Mouse (Mus musculus) retina, postnatal 7 days (tissue): ENCODE results near the gene Fbln2.
A peak's percentile ranks its signal among the peaks of the same experiment; 100 is the strongest.

Experiments used
- DNase-seq: peaks from one replicate; pipeline ENCODE4 v3.0.0-alpha.2; 2012; ENCODE audit warnings: low read depth, low spot score

The Fbln2 gene

GRCm38 (mm10) chr6:91231000-91231399, 18.7 kb downstream of the Fbln2 start:
- no peak for DNase-seq

- no peak for DNase-seq
Observed at GRCm38 (mm10) chr6:91231523-91231922, 19.3 kb downstream of the Fbln2 start.

- DNase-seq = no peak
Observed at GRCm38 (mm10) chr6:91233011-91233410, 20.8 kb downstream of the Fbln2 start.

- DNase-seq = no peak
Observed at GRCm38 (mm10) chr6:91233424-91234015, 21.3 kb downstream of the Fbln2 start.

DNA sequence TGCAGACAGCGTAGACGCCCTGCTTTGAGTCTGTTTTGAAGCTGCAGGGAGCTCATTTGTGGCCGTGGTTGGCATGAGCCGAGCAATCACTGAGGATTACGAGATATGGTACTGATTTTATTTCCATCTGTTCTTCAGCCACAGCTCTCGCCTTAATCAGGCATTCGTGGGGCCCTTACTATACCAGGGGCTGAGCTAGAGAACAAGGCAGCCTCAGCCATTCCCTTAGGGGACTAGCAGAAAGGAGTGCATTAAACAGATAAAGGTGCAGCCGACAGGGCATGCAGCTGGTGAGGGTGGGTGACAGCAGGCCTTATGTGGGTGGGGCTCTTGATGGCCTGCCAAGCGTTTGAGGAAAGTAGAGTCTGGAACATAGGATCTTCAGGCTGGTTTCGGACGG, 23.8 kb downstream of the Fbln2 start:
- DNase-seq = no peak

DNA sequence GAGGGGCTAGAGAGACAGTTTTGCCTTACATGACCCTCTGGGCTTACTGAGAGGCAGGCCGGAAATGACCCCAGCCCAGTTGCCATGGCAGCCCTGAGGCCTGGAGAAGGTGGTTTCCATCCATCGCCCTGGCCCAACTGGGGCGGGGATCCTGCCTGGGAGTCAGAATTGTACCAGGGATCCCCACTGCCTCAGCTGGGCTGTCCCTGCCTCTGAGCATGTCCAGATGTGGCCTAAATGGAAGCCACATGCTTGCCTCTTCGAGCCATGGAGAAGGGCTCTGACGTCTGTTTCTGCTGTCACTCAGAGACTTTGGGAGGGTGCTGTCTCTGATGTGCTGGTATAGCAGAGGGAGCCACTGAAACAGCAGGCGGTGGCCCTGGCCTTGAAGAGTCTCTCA, 24.2 kb downstream of the Fbln2 start:
- no peak for DNase-seq

DNA sequence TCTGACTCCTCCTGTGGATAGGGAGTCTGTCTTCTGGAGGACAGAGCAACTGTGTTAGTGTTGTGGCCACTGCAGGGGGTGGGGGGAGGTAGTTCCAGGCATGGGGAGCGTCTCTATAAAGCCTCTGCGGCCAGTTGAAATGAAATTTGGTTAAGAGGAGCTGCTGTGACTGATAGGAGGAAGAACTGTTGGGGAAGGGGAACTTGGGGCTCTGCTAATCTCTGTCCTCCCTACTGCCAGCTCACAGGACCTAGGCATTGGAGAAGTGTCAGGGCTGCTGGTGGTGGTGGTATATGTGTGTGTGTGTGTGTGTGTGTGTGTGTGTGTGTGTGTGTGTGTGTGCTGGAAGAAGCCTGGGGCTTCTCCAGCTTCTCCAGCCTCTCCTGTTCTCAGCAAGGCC, 25.0 kb downstream of the Fbln2 start:
- no peak for DNase-seq

- no peak for DNase-seq
Observed at GRCm38 (mm10) chr6:91240537-91240936, 28.3 kb downstream of the Fbln2 start.

DNA sequence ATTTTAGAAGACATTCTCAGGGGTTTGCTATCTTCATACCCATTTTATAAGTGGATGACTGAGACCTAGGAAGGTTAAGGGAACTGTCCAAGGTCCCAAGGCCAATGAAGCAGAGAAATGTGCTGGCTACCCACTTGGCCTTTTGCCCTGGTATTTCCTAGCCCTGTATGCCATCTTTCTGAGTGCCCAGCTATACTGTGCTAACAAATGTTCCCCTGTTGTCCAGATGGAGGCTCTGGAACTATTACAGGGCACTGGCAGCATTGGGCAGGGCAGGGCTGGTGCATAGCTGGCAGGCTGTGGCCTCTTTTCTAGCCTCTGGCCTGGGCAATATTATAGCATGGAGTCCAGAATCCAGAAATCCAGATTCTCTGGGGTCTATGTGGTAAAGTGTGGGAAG, 28.7 kb downstream of the Fbln2 start:
- DNase-seq = no peak

DNA sequence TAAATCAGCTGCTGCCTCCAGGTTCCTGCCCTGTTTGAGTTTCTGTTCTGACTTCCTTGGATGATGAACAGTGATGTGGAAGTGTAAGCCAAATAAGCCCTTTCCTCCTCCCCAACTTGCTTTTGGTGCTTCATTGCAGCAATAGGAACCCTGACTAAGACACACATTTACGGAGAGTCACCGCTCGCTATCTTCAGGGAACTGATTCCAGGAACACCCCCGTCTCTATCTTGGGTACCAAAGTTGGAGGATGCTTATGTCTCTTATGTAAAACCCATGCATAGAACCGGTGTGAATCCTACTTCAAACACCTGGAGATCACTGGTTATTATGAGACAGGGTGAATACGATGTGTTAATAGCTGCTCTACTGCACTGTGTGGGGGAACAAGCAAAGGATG, 31.1 kb downstream of the Fbln2 start:
- no peak for DNase-seq

DNA sequence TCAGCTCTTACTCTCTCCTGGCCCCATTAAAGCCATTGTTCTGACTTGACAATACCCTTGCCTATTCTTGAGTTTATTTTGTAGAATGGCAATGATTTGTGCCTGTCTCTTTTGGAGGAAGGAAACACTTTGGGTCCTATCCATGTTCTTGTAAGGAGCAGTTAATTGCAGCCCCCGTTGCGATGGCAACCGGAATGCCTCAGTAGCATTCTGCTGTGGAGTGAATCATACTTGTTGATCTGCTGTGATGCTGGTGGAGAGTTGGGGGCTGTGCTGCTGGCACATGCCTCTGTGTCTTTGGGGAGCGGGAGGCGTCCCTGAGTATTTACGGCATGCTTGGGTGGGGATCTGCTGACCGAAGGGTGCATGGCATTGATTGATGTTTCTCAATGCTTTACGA, 32.1 kb downstream of the Fbln2 start:
- no peak for DNase-seq

GRCm38 (mm10) chr6:91245331-91245730, 33.1 kb downstream of the Fbln2 start:
- DNase-seq = no peak

DNA sequence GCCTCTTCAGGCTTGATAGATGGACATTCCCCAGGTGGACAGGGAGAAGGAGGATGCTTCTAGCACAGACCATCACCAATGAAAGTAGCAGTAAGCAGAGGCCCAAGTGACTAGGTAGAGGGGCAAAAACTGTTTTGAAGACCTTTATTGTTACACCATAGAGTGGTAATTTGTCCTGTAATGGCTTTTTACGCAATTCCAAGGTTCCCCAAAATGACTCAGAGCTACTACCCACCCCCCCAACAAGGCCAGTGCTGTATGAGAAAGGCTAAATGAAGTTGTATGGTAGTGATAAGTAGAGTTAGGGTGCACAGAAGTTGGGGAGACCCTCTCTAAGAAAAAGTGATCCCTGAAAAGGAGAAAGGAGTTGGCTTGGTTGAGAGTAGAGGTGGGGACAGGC, 35.1 kb downstream of the Fbln2 start:
- no peak for DNase-seq

DNA sequence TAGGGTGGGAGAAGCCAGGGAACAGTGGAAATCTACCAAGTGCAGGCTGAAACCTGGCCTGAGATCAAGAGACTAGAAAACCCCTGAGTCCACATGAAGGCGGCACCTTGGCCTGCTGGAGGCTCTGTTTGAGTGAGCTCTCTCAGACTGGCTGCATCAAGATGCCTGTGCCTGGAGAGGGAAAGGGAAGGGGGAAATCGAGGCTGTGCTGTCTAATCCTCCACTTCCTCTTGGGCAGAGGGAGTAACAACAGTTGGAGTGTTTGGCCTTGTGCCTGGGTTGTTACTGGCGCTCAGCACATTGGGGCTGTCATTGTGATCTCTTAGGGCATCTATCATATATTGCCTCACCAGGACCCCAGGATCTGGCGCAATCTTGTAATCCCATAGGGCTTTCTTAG, 36.4 kb downstream of the Fbln2 start:
- no peak for DNase-seq

- no peak for DNase-seq
Observed at GRCm38 (mm10) chr6:91249797-91250196, 37.5 kb downstream of the Fbln2 start.

GRCm38 (mm10) chr6:91259440-91260120, 47.3 kb downstream of the Fbln2 start:
- no peak for DNase-seq

DNA sequence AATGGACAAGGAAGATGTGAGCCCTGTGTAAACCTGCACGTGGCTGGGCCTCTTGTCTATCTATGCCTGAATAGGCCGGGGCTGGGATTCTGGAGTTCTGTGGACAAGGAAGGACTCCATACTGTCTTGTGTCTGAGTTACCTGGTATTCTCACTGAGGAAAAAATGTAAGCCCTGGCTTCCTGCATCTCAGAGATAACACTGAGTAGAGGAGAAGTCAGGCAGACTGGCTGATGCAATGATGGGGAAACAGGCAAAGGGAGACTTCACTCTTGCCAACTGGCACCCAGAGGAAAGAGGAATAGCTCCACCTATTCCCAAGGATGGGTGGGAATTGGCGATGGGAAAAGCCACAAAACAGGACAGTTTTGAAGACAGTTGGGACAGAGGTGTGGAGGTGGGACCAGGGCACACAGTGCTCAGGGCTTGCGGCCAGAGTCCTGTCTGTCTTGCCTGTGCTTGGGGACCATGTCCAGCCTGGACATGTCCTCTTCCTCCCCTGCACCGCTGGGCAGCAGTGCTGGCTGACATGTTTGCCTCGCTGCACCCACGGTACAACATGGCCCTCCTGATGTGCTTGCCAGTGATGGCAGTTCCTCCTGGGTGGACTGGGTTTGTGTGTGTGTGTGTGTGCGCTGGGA, 48.2 kb downstream of the Fbln2 start:
- no peak for DNase-seq

- no peak for DNase-seq
Observed at GRCm38 (mm10) chr6:91260987-91261367, 48.7 kb downstream of the Fbln2 start.

GRCm38 (mm10) chr6:91265616-91266015, 53.4 kb downstream of the Fbln2 start:
- no peak for DNase-seq

DNA sequence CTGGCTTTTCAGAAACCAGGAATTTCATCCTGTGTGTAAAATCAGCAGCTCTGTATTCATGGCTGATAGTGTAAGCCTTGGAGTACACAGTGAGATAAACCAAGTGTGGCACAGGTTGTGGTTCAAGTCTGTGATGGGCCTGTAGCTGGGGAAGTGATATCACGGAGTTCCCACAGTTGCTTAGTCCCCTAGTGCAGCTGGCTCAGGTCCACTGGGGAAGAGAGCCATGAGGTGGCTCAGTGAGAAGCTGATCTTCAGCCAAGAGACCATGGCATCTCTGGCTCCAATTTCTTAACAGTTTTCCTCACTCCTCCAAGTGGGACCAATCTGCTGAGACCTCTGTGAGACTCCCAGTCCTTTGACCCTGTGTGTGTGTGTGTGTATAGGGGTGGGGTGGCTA, 54.4 kb downstream of the Fbln2 start:
- DNase-seq = no peak

DNA sequence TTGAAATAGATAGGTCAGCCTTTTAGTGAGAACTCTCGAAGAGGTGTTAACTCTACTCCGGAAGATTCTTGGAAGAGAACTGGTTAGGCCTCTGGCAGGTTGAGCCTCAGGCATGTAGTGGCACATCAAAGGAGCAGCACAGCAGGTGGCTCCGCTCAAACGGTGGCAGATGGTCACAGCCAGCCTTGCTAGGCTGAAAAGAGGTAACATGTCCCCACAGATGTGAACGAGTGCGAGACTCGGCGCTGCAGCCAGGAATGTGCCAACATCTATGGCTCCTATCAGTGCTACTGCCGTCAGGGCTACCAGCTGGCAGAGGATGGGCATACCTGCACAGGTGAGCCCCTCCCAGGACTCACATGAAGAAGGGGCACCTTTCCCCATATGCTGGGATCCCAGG, 56.1 kb downstream of the Fbln2 start:
- no peak for DNase-seq

DNA sequence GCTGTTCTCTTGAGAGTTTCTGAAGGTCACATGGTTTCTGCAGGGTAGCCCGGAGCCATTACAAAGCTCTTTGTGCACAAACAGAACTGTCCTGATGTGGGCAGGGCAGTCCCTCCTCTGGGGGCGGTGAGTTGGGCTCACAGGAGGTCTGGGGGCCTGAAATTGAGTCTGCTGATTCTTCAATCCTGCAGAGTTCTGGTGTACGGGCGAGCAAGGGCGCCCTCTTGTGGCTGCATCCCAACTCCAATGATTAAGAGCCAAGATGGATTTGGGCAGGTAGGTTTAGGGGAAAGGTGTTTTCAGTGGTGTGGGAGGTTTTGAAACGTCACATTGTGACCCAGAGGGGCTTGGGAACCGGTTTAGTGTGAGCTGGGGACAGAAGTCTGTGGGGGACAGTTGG, 65.3 kb downstream of the Fbln2 start:
- DNase-seq = peak; percentile 49

- DNase-seq = no peak
Observed at GRCm38 (mm10) chr6:91278302-91278701, 66.0 kb downstream of the Fbln2 start.
